10 mouse cellular contexts compared by ENCODE assay signal in the genomic region with DNA sequence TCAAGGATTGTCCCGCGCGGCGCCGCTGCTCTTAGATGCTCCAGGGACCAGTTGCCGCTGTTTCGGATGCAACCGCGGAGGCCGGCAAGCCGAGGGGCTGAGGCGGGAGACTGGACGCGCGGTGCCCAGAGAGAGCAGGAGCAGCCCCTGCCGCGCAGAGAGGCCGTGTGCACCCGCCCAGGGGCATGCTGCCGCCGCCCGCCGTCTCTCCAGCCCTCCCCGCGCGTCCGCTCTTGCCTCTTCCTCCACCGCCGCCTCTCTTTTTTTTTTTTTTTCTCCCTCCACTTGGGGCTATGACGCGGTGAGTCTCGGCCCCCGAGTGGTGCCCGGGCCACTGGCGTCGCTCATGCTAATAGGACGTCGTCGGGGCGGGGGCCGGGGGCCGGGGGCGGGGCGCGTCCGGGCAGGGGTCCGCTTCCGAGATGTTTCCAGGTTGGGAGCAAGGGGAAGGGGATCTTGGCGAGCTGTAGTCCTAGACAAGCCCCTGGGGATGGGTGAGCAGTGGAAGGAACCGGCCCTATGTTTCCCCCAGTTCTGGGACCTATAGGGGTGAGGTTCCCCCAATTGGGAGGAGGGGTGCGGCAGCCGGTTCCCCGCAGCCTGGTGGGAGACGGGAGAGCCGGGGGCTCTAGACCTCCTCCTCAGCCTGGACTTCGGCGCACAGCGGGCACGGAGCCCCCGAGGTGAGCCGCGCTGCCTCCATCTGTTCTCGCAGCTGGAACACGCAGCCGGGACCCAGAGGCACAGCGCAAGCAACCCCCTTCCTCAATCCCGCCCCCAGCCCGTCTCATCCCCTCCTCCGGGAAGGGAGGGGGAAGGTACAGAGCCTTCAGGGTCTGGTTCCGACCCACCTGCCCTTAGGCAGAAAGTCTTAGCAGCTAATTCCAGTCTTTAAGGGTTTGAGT. TPM values are rescaled to one million over a fixed set of nuclear protein-coding genes. Genes with fewer than 3 reads are reported as not detected.
A peak's percentile ranks its signal among the peaks of the same experiment; 100 is the strongest.
DNase-seq lines count a peak whose midpoint lies in the region; ATAC-seq lines count a peak whose summit lies in the region.
"Had no signal": no experiment of that assay in that cellular context is flagged by ENCODE, and none has a peak within 500 bp of the region (broad histone marks: within the 10 kb centered on the region; RNA-seq: fewer than 3 reads in every experiment).

Gene Slc18a3 (minus strand): TSS at position 250 of the 905 bp plus-strand sequence.

- WGBS in limb, embryonic 13.5 days = under 1% methylated on average over 58 of the region's 70 CpGs

- no peaks in the 10 kb centered on the region for H3K9me3 ChIP-seq in limb, embryonic 13.5 days

- H3K27me3 ChIP-seq in limb, embryonic 13.5 days = peaks cover 91% of the 10 kb centered on the region

- peak within 1 kb of the TSS; percentile 44 for H3K4me3 ChIP-seq in limb, embryonic 13.5 days

- H3K4me2 ChIP-seq in limb, embryonic 13.5 days (replicated peaks) = peak within 1 kb of the TSS; percentile 74

- peak; percentile 70 for DNase-seq in heart, adult 11 months
- DNase-seq in heart, adult 18-20 months = no peak
- DNase-seq in thymus, postnatal 4 days = peak; percentile 14
- no peak for DNase-seq in thymus, postnatal 10 days (ENCODE audit: low spot score in 2 of 2)
- no peak for DNase-seq in urinary bladder, postnatal 14 days (ENCODE audit: low spot score)
- DNase-seq in cerebellum, postnatal 4 days (ENCODE audit: low spot score in 2 of 2) = no peak
- no peak for DNase-seq in layer of hippocampus, adult 11-12 months (ENCODE audit: low spot score)
- DNase-seq: B cell, adult 2 months had no signal

- no peaks in the 10 kb centered on the region for H3K36me3 ChIP-seq in limb, embryonic 13.5 days

- no peak within 1 kb of the TSS for H3K9ac ChIP-seq in limb, embryonic 13.5 days

- H3K4me1 ChIP-seq in limb, embryonic 13.5 days = peaks cover 29% of the 10 kb centered on the region

- ATAC-seq in limb, embryonic 13.5 days (ENCODE audit: low FRiP score, low read depth) = no peak

- H3K27ac ChIP-seq in limb, embryonic 13.5 days = no peak within 1 kb of the TSS

RNA-seq across cellular contexts. Expression of gene Slc18a3, which starts in this region (rescaled TPM):
- total RNA-seq in heart, adult 18-20 months (2021) = not detected
- 0.09 TPM in 1 of 2 replicates, not detected in the other for polyA plus RNA-seq in limb, embryonic 13.5 days (2015; fragmentation: Nextera tagmentation; extraction: Ambion mirVana)
- polyA plus RNA-seq: spleen, adult 2 months had no signal

Comparison
In these comparisons a context has a peak if more than half of its experiments do, and no peak if none do; other contexts are left out.
1. DNase-seq: peak in heart, adult 11 months (single experiment) and thymus, postnatal 4 days (single experiment); none in heart, adult 18-20 months (0 of 2), thymus, postnatal 10 days (0 of 2), urinary bladder, postnatal 14 days (single experiment), cerebellum, postnatal 4 days (0 of 2) and layer of hippocampus, adult 11-12 months (single experiment).